Mouse (Mus musculus) MEL (cell line): ENCODE measurements at regions not wholly inside any gene's neighbourhood (a gene's known extent, or its start where the extent isn't known, plus 50 kb on each side); places are given as distances from the start of the nearest gene placed in this dataset.

Experiments used
- DNase-seq: peaks from one replicate; pipeline ENCODE4 v3.0.0; 2011; ENCODE audit warnings: low read depth, low spot score
- H3K27ac ChIP-seq: 2 replicates; pipeline ENCODE4 v1.5.1; 2012; ENCODE audit warnings: low read depth, mild to moderate bottlenecking, control low read depth, low read length, moderate library complexity; ENCODE audit not compliant: control insufficient read depth
- H3K27me3 ChIP-seq, 2 experiments: fragments of 150-350 bp in 1 of 2; sonication (generic) in 1 of 2; 2 replicates each; pipeline ENCODE4 v1.6.1; 2012; ENCODE audit warnings: low read length in 2 of 2, mild to moderate bottlenecking in 2 of 2, improper control_type of control experiment in 1 of 2, moderate library complexity in 1 of 2; ENCODE audit not compliant: insufficient read depth in 2 of 2, control insufficient read depth in 1 of 2
- H3K36me3 ChIP-seq, 2 experiments: 2 replicates each; pipeline ENCODE4 v1.6.1; 2012 to 2014; ENCODE audit warnings: low read length in 2 of 2, improper control_type of control experiment in 1 of 2, inconsistent platforms in 1 of 2, mild to moderate bottlenecking in 1 of 2; ENCODE audit not compliant: insufficient read depth in 2 of 2, control insufficient read depth in 1 of 2
- H3K4me1 ChIP-seq, 2 experiments: fragments of 150-350 bp in 1 of 2; sonication (generic) in 1 of 2; 2 replicates each; pipeline ENCODE4 v1.6.1; 2012; ENCODE audit warnings: low read length in 2 of 2, improper control_type of control experiment in 1 of 2, mild to moderate bottlenecking in 1 of 2; ENCODE audit not compliant: insufficient read depth in 2 of 2, control insufficient read depth in 1 of 2
- H3K4me3 ChIP-seq, 2 experiments: fragments of 150-350 bp in 1 of 2; sonication (generic) in 1 of 2; 2 replicates each; pipeline ENCODE4 v1.5.1; 2012; ENCODE audit warnings: low read depth in 2 of 2, low read length in 2 of 2, mild to moderate bottlenecking in 2 of 2, moderate library complexity in 2 of 2, control low read depth in 1 of 2, improper control_type of control experiment in 1 of 2; ENCODE audit not compliant: control insufficient read depth in 1 of 2, insufficient read depth in 1 of 2
- H3K79me2 ChIP-seq: 2 replicates; pipeline ENCODE4 v1.6.1; 2012; ENCODE audit warnings: mild to moderate bottlenecking, low read length, moderate library complexity; ENCODE audit not compliant: control insufficient read depth, poor library complexity, insufficient read depth
- H3K9ac ChIP-seq: 2 replicates; pipeline ENCODE4 v1.6.1; 2012; ENCODE audit warnings: low read depth, mild to moderate bottlenecking, control low read depth, low read length, moderate library complexity; ENCODE audit not compliant: control insufficient read depth, poor library complexity, severe bottlenecking
- H3K9me3 ChIP-seq: fragments of 150-350 bp; sonication (generic); replicated peaks from 2 replicates; pipeline ENCODE4 v1.6.1; 2012; ENCODE audit warnings: mild to moderate bottlenecking, low read length, improper control_type of control experiment, moderate library complexity; ENCODE audit not compliant: insufficient read depth
- EP300 ChIP-seq, 2 experiments: IDR thresholded peaks; 2 replicates each; pipeline ENCODE4 v1.6.1; 2011; ENCODE audit warnings: improper control_type of control experiment in 2 of 2, low read length in 2 of 2, low read depth in 1 of 2, mild to moderate bottlenecking in 1 of 2
- ETS1 ChIP-seq: IDR thresholded peaks from 2 replicates; pipeline ENCODE4 v1.6.1; 2012; ENCODE audit warnings: low read depth, mild to moderate bottlenecking, inconsistent platforms, low read length, improper control_type of control experiment, moderate library complexity
- MAZ ChIP-seq: IDR thresholded peaks from 2 replicates; pipeline ENCODE4 v1.6.1; 2012; ENCODE audit warnings: low read depth, mild to moderate bottlenecking, inconsistent platforms, low read length, improper control_type of control experiment
- MYB ChIP-seq: IDR thresholded peaks from 2 replicates; pipeline ENCODE4 v1.6.1; 2011; ENCODE audit warnings: mild to moderate bottlenecking, low read depth, low read length, improper control_type of control experiment
- NRF1 ChIP-seq: IDR thresholded peaks from 2 replicates; pipeline ENCODE4 v1.6.1; 2014; ENCODE audit warnings: low read depth, mild to moderate bottlenecking, inconsistent platforms, low read length, improper control_type of control experiment, moderate library complexity; ENCODE audit not compliant: poor library complexity, insufficient read depth, severe bottlenecking
- POLR2AphosphoS2 ChIP-seq: IDR thresholded peaks from 2 replicates; pipeline ENCODE4 v1.6.1; 2011; ENCODE audit warnings: low read length, improper control_type of control experiment
- SMC3 ChIP-seq: IDR thresholded peaks from 2 replicates; pipeline ENCODE4 v1.6.1; 2011; ENCODE audit warnings: low read depth, low read length, improper control_type of control experiment
- TAL1 ChIP-seq: IDR thresholded peaks from 2 replicates; pipeline ENCODE4 v1.6.1; 2012; ENCODE audit warnings: mild to moderate bottlenecking, inconsistent platforms, low read length, moderate library complexity, mixed read lengths
- TBP ChIP-seq: IDR thresholded peaks from 2 replicates; pipeline ENCODE4 v1.8.0; 2011; ENCODE audit warnings: low read depth, low read length, improper control_type of control experiment
- TCF12 ChIP-seq: IDR thresholded peaks from 2 replicates; pipeline ENCODE4 v1.6.1; 2014; ENCODE audit warnings: low read depth, mild to moderate bottlenecking, inconsistent platforms, low read length, improper control_type of control experiment, moderate library complexity
- UBTF ChIP-seq: IDR thresholded peaks from 2 replicates; pipeline ENCODE4 v1.6.1; 2012; ENCODE audit warnings: low read depth, mild to moderate bottlenecking, inconsistent platforms, low read length, improper control_type of control experiment, moderate library complexity, borderline replicate concordance; ENCODE audit not compliant: insufficient read depth
- USF1 ChIP-seq: IDR thresholded peaks from 2 replicates; pipeline ENCODE4 v1.6.1; 2014; ENCODE audit warnings: low read depth, mild to moderate bottlenecking, inconsistent platforms, low read length, improper control_type of control experiment, moderate library complexity

DNA sequence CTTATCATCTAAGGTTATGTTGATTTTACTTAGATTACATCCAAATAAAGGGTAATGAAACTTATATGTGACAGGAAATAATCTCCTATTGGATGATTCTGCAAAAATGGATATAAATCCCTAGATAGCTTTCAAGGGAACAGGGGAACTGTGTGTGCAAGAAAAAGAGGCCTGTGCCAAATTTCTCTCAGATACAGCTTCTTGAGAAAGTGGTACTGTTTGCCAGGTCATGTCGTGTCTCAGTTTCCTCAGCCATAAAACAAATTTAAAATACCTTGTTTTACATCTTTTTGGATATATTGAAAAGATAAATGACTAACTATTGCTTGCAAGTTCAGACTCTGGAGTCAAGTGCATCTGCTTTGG, 470.3 kb downstream of the Cenpc1 start:
- Histone ChIP-seq H3K27ac (no peak overlapping the region), H3K36me3 (no peaks in the 10 kb centered on the region)
- TF ChIP-seq EP300 (IDR thresholded peaks at IDR 0.05; ENCODE audit: low read depth in 1 of 2, low read length in 2 of 2) (no peak), TAL1 (no peak)

DNA sequence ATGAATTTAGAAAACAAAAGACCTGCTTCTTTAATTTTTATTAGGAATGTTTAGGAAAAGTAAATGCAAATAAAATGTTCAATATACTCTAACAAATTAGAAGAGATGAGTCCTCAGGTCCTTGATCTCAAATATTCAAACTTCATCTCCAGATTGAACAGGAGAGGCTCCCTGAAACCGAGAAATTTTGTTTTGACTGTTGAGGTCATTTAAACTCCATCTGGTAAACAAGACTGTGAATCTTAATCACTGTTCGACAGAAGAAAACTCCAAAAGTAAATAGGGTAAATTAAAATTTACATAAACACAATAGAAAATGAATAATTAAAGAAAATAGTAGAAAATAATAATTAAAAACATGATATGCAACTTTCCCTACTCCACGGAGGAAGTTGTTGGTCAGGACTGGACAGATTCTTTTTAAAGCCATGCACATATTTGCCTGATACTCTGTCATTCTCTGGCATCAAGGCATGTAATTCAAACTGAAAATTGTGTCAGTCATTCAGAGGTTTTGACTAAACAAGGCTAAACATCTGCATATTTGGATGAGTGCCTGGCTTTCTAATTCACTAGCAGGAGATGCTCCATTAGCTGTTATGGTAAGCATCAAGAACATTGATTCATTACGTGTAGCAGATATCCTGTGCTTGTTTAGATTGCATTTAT, 470.8 kb downstream of the Cenpc1 start:
- TF ChIP-seq POLR2AphosphoS2: no peak
- no peak for TF ChIP-seq MYB
- no peak for TF ChIP-seq TAL1
- TF ChIP-seq MAZ: no peak
- no peak for TF ChIP-seq TCF12
- TF ChIP-seq ETS1: no peak
- no peak for TF ChIP-seq USF1

More for the DNA sequence above, 470.3 kb downstream of the Cenpc1 start:
- no peak overlapping the region for H3K9ac ChIP-seq
- no peaks in the 10 kb centered on the region for H3K9me3 ChIP-seq
- no peaks in the 10 kb centered on the region for H3K79me2 ChIP-seq
- no peaks in the 10 kb centered on the region for H3K4me1 ChIP-seq
- H3K4me3 ChIP-seq: no peak overlapping the region
- H3K27me3 ChIP-seq: no peaks in the 10 kb centered on the region
- DNase-seq: no peak

DNA sequence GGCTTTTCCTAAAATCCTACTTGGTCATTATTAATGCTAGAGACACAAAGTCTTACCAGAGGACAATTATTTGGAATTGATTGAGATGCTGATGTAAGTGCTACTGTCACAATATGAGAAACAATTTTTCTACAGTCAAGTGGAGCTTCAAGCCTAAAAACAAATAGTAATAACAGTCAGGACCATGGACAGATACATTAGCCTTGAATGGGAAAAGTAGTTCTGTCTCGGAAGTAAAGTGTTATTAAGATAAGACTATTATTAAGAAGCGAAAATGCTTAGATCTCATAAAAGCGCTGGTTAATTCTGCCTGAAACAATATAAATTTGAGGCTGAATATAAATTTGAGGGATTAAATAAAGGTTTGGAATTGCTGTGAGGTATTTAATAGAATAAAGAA, 473.1 kb downstream of the Cenpc1 start:
- Histone ChIP-seq H3K27ac (no peak overlapping the region), H3K27me3 (no peaks in the 10 kb centered on the region), H3K9ac (no peak overlapping the region), H3K4me3 (no peak overlapping the region), H3K79me2 (no peaks in the 10 kb centered on the region), H3K4me1 (no peaks in the 10 kb centered on the region), H3K36me3 (no peaks in the 10 kb centered on the region), H3K9me3 (no peaks in the 10 kb centered on the region)
- no peak for TF ChIP-seq NRF1
- no peak for TF ChIP-seq MYB
- no peak for TF ChIP-seq UBTF
- no peak for TF ChIP-seq TCF12
- no peak for TF ChIP-seq SMC3
- TF ChIP-seq TBP: no peak
- DNase-seq: peak; percentile 12

More for the DNA sequence above, 470.8 kb downstream of the Cenpc1 start:
- Histone ChIP-seq H3K4me1 (no peaks in the 10 kb centered on the region), H3K4me3 (no peak overlapping the region), H3K36me3 (no peaks in the 10 kb centered on the region), H3K27me3 (no peaks in the 10 kb centered on the region), H3K27ac (no peak overlapping the region), H3K9ac (no peak overlapping the region), H3K9me3 (no peaks in the 10 kb centered on the region), H3K79me2 (no peaks in the 10 kb centered on the region)
- no peak for DNase-seq
